Mouse (Mus musculus) embryonic facial prominence, embryonic 11.5 days (tissue): ENCODE measurements around the gene Pdrg1. TPM values are rescaled to one million over a fixed set of nuclear protein-coding genes. Genes with fewer than 3 reads are reported as not detected.

Experiments
- ATAC-seq: fragments of 200-750 bp; cut with Nextera tagmentation; replicated peaks from 2 replicates; pipeline ENCODE4 v1.8.0; 2017; ENCODE audit warnings: low read depth; ENCODE audit not compliant: insufficient number of reproducible peaks, low FRiP score, low TSS enrichment
- DNase-seq: peaks from one replicate; pipeline ENCODE4 v3.0.0-alpha.2; 2015; ENCODE audit warnings: low spot score
- H3K27ac ChIP-seq: fragments of 300-500 bp; sonication (generic); replicated peaks from 2 replicates; pipeline ENCODE4 v1.5.1; 2014; ENCODE audit warnings: mild to moderate bottlenecking, low read depth, low read length, control low read depth
- H3K27me3 ChIP-seq: fragments of 300-500 bp; sonication (generic); 2 replicates; pipeline ENCODE4 v1.6.1; 2014; ENCODE audit warnings: mild to moderate bottlenecking, low read length, moderate library complexity, mixed read lengths; ENCODE audit not compliant: control insufficient read depth, insufficient read depth
- H3K36me3 ChIP-seq: fragments of 300-500 bp; sonication (generic); replicated peaks from 2 replicates; pipeline ENCODE4 v1.6.1; 2014; ENCODE audit warnings: low read depth, mild to moderate bottlenecking, low read length, moderate library complexity, mixed read lengths; ENCODE audit not compliant: control insufficient read depth, insufficient read depth
- H3K4me1 ChIP-seq: fragments of 300-500 bp; sonication (generic); 2 replicates; pipeline ENCODE4 v1.6.1; 2014; ENCODE audit warnings: low read length, mixed read lengths; ENCODE audit not compliant: control insufficient read depth, insufficient read depth
- H3K4me2 ChIP-seq: fragments of 300-500 bp; sonication (generic); 2 replicates; pipeline ENCODE4 v1.6.1; 2014; ENCODE audit warnings: low read depth, mild to moderate bottlenecking, control low read depth, low read length, moderate library complexity
- H3K4me3 ChIP-seq: fragments of 300-500 bp; sonication (generic); 2 replicates; pipeline ENCODE4 v1.5.1; 2014; ENCODE audit warnings: low read depth, low read length, control low read depth
- H3K9ac ChIP-seq: fragments of 300-500 bp; sonication (generic); replicated peaks from 2 replicates; pipeline ENCODE4 v1.6.1; 2014; ENCODE audit warnings: mild to moderate bottlenecking, control low read depth, low read length
- H3K9me3 ChIP-seq: fragments of 300-500 bp; sonication (generic); replicated peaks from 2 replicates; pipeline ENCODE4 v1.6.1; 2016; ENCODE audit warnings: mild to moderate bottlenecking, low read length, inconsistent platforms, mixed read lengths; ENCODE audit not compliant: control insufficient read depth
- WGBS: fragments of 180-500 bp; shearing (Covaris S2); extraction: QIAGEN DNeasy Blood & Tissue Kit; methylation state at CpG from one replicate; pipeline ENCODE4 v1.1.7; 2014; 5-methylcytosine and 5-hydroxymethylcytosine counted together
- polyA plus RNA-seq: library from polyadenylated mRNA; unstranded; fragments of >200 nt; fragmentation: Nextera tagmentation; extraction: Ambion mirVana; gene quantifications from 2 replicates; pipeline ENCODE4 v1.2.1, GENCODE M21; 2014

Gene Pdrg1
- polyA plus RNA-seq, 1 experiment from 2014 or later, result 71.4 TPM

DNA sequence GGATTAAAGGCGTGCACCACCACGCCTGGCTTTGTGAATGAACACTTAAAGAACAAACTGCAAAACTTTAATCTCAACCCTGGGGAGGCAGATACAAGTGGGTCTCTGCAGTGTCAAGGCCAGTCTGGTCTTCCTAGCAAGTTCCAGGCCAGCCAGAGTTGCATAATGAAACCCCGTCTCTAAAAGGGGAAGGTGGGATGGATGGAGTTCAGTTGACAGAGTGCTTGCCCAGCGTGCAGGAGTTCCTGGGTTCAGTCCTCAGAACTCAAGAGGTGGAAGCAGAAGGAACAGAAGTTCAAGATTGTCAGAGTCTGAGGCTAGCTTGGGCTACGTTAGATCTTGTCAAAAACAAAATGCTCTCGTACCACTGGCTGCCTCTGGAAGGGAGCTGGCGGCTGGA lies 10.8 kb upstream of the Pdrg1 start:
- WGBS, result 82% methylated on average over 7 of the region's 7 CpGs
- Histone ChIP-seq H3K9ac (no peak overlapping the region), H3K27me3 (peaks cover 10% of the 10 kb centered on the region), H3K9me3 (no peaks in the 10 kb centered on the region), H3K4me3 (no peak overlapping the region), H3K36me3 (no peaks in the 10 kb centered on the region), H3K4me2 (no peak overlapping the region), H3K4me1 (no peaks in the 10 kb centered on the region), H3K27ac (no peak overlapping the region)
- ATAC-seq, result no peak
- DNase-seq, result no peak

DNA sequence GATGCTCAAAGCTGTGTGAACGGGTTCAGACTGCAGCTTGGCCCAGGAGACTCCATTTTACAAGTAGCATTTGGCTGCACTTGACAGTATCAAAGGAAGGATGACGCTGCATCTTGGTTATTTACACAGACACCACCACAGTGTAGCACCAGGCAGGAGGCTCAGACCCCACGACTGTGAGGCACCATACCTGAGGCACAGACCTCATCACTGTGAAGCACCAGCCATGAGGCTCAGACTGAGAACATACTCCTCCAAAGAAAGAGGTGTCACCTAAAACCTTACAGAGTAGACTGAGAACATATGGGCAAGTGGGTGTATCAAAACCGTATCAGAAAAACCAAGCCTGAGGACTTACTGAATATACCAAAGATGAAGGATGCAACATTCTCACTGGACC lies 7.6 kb upstream of the Pdrg1 start:
- Histone ChIP-seq H3K36me3 (no peaks in the 10 kb centered on the region), H3K4me1 (no peaks in the 10 kb centered on the region), H3K27me3 (no peaks in the 10 kb centered on the region), H3K4me3 (no peak overlapping the region), H3K9me3 (no peaks in the 10 kb centered on the region), H3K27ac (no peak overlapping the region), H3K4me2 (no peak overlapping the region), H3K9ac (no peak overlapping the region)
- DNase-seq, result no peak
- no peak for ATAC-seq
- WGBS, result 64% methylated on average over 4 of the region's 4 CpGs

DNA sequence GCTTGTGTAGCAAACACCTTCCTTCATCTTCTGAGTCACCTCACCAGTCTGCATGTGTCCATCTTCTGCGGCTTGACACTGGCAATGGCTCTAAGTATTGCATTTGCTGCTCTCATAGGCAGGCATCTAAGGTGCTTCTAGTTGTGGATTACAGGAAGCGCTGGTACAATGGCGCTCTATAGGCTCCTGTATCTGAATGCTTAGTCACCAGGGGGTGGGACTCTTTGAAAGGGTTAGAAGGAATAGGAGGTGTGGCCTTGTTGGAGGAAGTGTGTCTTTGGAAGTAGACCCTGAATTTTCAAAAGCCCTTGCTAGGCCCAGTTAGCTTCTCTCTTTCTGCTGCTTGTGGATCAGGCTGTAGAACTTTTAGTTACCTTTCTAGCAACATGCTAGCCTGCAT lies 5.9 kb upstream of the Pdrg1 start:
- no peak overlapping the region for H3K4me3 ChIP-seq
- no peaks in the 10 kb centered on the region for H3K4me1 ChIP-seq
- no peak for DNase-seq
- no peaks in the 10 kb centered on the region for H3K36me3 ChIP-seq
- H3K9me3 ChIP-seq, result no peaks in the 10 kb centered on the region
- no peak overlapping the region for H3K4me2 ChIP-seq
- H3K27ac ChIP-seq, result no peak overlapping the region
- H3K9ac ChIP-seq, result no peak overlapping the region
- ATAC-seq, result no peak
- 62% methylated on average over 3 of the region's 3 CpGs for WGBS
- no peaks in the 10 kb centered on the region for H3K27me3 ChIP-seq

DNA sequence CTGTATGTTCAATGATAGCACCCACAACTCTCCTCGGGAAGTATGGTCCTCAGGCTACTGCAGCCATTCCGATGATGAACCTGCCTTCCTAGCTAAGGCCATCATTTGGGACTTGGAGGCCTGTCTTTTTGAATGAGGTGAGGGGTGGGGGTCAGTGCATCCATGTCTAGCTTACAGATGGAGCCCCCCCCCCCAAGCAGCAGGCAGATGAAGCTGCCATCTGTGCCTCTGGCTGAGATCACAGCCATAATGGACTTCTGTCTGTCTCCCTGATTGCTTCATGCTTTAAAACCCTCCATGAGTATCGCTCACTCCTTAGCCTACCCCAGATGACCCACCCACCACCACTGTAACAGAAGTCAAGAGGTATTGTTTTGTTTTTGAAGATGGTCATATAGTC lies 4.1 kb upstream of the Pdrg1 start:
- Histone ChIP-seq H3K36me3 (no peaks in the 10 kb centered on the region), H3K9me3 (no peaks in the 10 kb centered on the region), H3K4me3 (no peak overlapping the region), H3K4me2 (no peak overlapping the region), H3K9ac (no peak overlapping the region), H3K4me1 (no peaks in the 10 kb centered on the region; the same call in 1 of the 2 replicates), H3K27ac (no peak overlapping the region), H3K27me3 (no peaks in the 10 kb centered on the region)
- no peak for ATAC-seq
- no peak for DNase-seq
- WGBS, result 88% methylated on average over 3 of the region's 3 CpGs

DNA sequence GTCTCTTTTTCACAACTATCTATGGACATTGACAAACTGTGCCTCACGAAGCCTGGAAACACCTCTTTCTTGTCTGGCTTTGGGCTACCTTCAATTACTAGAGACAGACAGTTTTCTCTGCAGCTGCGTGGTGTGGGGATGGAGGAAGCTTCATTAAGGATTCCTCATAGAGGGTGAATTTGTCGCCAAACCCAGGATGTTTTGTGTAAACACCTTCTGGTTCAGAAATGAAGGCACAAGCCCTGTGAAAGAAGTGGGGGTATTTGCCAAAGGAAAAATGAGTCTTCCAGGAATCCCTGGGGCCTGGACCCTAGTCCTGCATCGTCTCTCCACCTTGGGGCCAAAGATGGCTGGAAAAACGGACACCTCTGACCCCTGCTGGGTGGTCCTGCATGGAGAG lies 1.6 kb upstream of the Pdrg1 start:
- peaks cover 3% of the 10 kb centered on the region; the same call in 1 of the 2 replicates for H3K4me1 ChIP-seq
- H3K4me2 ChIP-seq, result no peak overlapping the region
- H3K9ac ChIP-seq, result no peak overlapping the region
- no peaks in the 10 kb centered on the region for H3K27me3 ChIP-seq
- ATAC-seq (no peak), DNase-seq (no peak)
- no peak overlapping the region for H3K4me3 ChIP-seq
- H3K9me3 ChIP-seq, result no peaks in the 10 kb centered on the region
- no peak overlapping the region for H3K27ac ChIP-seq
- no peaks in the 10 kb centered on the region; the same call in 1 of the 2 replicates for H3K36me3 ChIP-seq
- WGBS, result 46% methylated on average over 5 of the region's 5 CpGs

DNA sequence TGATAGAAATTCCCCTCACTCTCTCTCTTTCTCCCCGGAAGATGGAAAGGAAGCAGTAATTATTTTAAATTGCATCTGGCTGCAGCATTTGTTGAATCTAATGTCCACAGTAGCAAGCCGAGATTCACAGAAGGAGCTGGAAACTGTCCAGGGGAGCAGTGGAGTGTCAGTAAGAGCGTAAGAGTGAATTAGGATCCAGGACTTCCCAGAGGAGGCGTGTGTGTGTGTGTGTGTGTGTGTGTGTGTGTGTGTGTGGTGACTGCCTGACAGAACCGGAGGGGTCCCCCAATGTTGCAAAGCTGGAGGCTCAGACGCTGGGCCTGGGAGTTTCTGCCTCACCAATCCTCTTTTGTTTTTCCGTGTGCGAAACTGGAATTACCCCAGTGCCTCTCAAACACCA lies 577 bp upstream of the Pdrg1 start:
- peaks cover 3% of the 10 kb centered on the region; the same call in 1 of the 2 replicates for H3K4me1 ChIP-seq
- H3K4me3 ChIP-seq, result no peak overlapping the region
- H3K9me3 ChIP-seq, result no peaks in the 10 kb centered on the region
- 45% methylated on average over 8 of the region's 8 CpGs for WGBS
- no peak overlapping the region for H3K4me2 ChIP-seq
- ATAC-seq (no peak), DNase-seq (no peak)
- no peaks in the 10 kb centered on the region; the same call in 1 of the 2 replicates for H3K36me3 ChIP-seq
- no peaks in the 10 kb centered on the region for H3K27me3 ChIP-seq
- no peak overlapping the region for H3K9ac ChIP-seq
- H3K27ac ChIP-seq, result no peak overlapping the region

DNA sequence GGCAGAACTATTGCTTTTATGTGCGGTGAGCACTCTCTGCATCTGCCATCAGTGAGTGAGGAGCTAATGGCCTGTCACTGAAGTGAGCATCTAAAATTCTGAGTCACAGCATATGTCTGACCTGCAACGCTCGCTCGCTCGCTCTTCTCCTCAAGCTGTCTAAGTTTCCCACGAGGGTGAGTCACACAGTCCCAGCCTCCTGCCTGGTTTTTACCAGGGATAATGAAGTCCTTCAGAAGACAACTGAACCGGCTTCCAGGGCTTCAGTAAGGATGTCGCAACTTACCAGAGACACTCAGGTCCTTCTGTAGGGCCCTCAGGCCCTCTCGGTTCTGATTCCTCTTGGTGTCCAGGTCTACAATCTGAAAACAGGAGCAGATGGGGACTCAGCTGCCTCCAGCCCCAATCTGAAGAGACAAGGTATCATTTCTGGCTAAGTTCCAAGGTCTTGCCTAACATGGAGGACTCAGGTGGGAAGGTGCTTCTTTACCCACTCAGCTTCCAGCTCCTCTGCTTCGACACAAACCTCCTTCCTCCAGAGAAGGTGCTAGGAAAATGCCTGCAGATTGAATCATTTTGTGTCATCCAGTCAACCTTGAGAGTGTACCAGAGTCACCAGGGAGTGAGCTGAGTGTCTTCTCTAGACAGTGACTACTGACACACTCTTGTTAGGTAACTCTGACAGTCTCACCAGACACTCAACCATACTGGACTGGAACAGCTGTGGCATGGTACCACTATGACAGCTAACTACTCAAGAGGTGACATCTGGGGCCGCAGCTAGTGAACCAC lies 1.3 kb downstream of the Pdrg1 start:
- H3K9me3 ChIP-seq, result no peaks in the 10 kb centered on the region
- DNase-seq (no peak), ATAC-seq (no peak)
- no peak overlapping the region for H3K9ac ChIP-seq
- 90% methylated on average over 11 of the region's 11 CpGs for WGBS
- H3K36me3 ChIP-seq, result no peaks in the 10 kb centered on the region; the same call in none of the 2 replicates
- H3K4me3 ChIP-seq, result peak overlapping the region; percentile 67
- no peaks in the 10 kb centered on the region for H3K27me3 ChIP-seq
- H3K4me1 ChIP-seq, result peaks cover 3% of the 10 kb centered on the region; the same call in 1 of the 2 replicates
- H3K27ac ChIP-seq, result no peak overlapping the region
- peak overlapping the region; percentile 88 for H3K4me2 ChIP-seq

DNA sequence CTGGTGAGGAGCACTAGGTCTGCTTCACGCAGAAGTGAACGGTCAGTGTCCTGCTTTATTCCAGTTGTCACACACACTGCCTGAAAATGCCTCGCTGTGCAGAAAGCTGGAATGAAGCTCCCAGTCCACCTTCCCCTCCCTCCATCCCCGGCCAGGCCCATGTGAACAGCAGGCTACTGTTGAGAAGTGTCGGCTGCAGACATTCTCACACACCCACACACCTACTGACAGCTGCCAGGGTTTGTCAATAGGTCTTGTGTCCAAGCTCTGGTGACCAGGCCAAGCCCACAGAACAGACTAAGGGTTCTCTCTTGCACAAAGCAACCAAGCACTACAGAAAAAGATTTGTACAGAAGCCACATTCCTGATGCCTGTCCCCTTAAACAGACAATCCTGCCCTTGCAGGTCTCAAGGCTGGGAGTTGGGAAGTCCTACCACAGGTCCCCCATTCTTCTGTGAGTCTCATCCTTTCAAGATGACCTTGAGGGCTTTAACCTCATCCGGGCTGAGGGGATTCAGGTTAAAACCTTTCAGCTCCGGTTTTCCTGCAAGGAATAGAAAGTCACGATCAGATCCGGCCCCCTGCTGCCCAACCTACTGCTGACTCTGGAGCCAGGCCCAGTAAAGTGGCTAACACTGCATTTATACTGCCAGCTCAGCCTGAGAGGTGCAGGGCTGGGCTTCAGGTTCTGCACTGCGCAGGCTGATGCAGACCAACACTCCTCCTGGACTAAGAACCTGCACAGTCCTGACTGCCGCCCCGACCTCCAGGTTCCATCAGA lies 5.8 kb downstream of the Pdrg1 start:
- WGBS, result 93% methylated on average over 12 of the region's 12 CpGs
- Histone ChIP-seq H3K4me2 (no peak overlapping the region), H3K9me3 (no peaks in the 10 kb centered on the region), H3K36me3 (no peaks in the 10 kb centered on the region; the same call in none of the 2 replicates), H3K27me3 (no peaks in the 10 kb centered on the region), H3K4me1 (peaks cover 3% of the 10 kb centered on the region; the same call in 1 of the 2 replicates), H3K4me3 (no peak overlapping the region), H3K9ac (no peak overlapping the region), H3K27ac (no peak overlapping the region)
- ATAC-seq (no peak), DNase-seq (no peak)
